Mouse (Mus musculus) urinary bladder, adult 2 months (tissue): ENCODE data around the gene 2610528J11Rik. TPM values are rescaled to one million over a fixed set of nuclear protein-coding genes. Genes with fewer than 3 reads are reported as not detected.
A peak's percentile ranks its signal among the peaks of the same experiment; 100 is the strongest.
"Not testable (repeated sequence)": the region's sequence is repeated elsewhere in the genome, so short reads cannot be mapped to it uniquely, and the experiment has no call there.

Experiments used
- DNase-seq: peaks from one replicate; pipeline ENCODE4 v3.0.0; 2022; ENCODE audit warnings: low spot score
- polyA plus RNA-seq: library from polyadenylated mRNA; depleted of rRNA; stranded (reverse); fragments of >200 nt; gene quantifications from 2 replicates; pipeline ENCODE4 v1.2.3, GENCODE M21; 2012; rRNA removed

2610528J11Rik gene
- polyA plus RNA-seq, 1 experiment = 15.8 TPM

GRCm38 (mm10) chr4:118542510-118543157 lies 15.8 kb downstream of the 2610528J11Rik start:
- DNase-seq = no peak

- DNase-seq = peak; percentile 44
Observed at GRCm38 (mm10) chr4:118543158-118543530, 16.3 kb downstream of the 2610528J11Rik start.

- peak; percentile 65 for DNase-seq
Observed at GRCm38 (mm10) chr4:118543592-118544260, 16.9 kb downstream of the 2610528J11Rik start, which contains the start of gene Tmem125. Gene Tmem125, minus strand, starts transcription at chr4:118544044.

GRCm38 (mm10) chr4:118544441-118545127 lies 17.8 kb downstream of the 2610528J11Rik start:
- DNase-seq = no peak

GRCm38 (mm10) chr4:118547424-118548129 lies 20.8 kb downstream of the 2610528J11Rik start:
- DNase-seq = peak; percentile 99

- DNase-seq = not testable (repeated sequence)
Observed at GRCm38 (mm10) chr4:118548130-118548480, 21.3 kb downstream of the 2610528J11Rik start.

GRCm38 (mm10) chr4:118553039-118553649 lies 26.3 kb downstream of the 2610528J11Rik start:
- no peak for DNase-seq

- no peak for DNase-seq
Observed at GRCm38 (mm10) chr4:118564062-118564925, 37.5 kb downstream of the 2610528J11Rik start.

- DNase-seq = no peak
Observed at GRCm38 (mm10) chr4:118564926-118565279, 38.1 kb downstream of the 2610528J11Rik start.

GRCm38 (mm10) chr4:118566161-118566676 lies 39.4 kb downstream of the 2610528J11Rik start:
- DNase-seq = no peak

- no peak for DNase-seq
Observed at GRCm38 (mm10) chr4:118568709-118569108, 41.9 kb downstream of the 2610528J11Rik start.

- DNase-seq = no peak
Observed at GRCm38 (mm10) chr4:118569320-118569719, 42.5 kb downstream of the 2610528J11Rik start.

GRCm38 (mm10) chr4:118571441-118571840 lies 44.6 kb downstream of the 2610528J11Rik start:
- no peak for DNase-seq

- DNase-seq = peak; percentile 67
Observed at GRCm38 (mm10) chr4:118576097-118576496, 49.3 kb downstream of the 2610528J11Rik start.

GRCm38 (mm10) chr4:118579313-118579712 lies 52.5 kb downstream of the 2610528J11Rik start:
- DNase-seq = no peak

Other genes with a start within 250 kb of the 2610528J11Rik start
- gene Ptprf, start 235.6 kb upstream of the 2610528J11Rik start, polyA plus RNA-seq = 67.7 and 98.4 TPM in 2 replicates
- 13.4 and 20.7 TPM in 2 replicates for gene Szt2, start 117.7 kb upstream of the 2610528J11Rik start, polyA plus RNA-seq
- 61.8 and 80.6 TPM in 2 replicates for gene Med8, start 117.7 kb upstream of the 2610528J11Rik start, polyA plus RNA-seq
- gene Elovl1, start 98.9 kb upstream of the 2610528J11Rik start, polyA plus RNA-seq = 167 and 193 TPM in 2 replicates
- gene Cdc20, start 89.6 kb upstream of the 2610528J11Rik start, polyA plus RNA-seq = 5.5 and 7.2 TPM in 2 replicates
- 0.06 TPM in 2 replicates for gene Mpl, start 69.5 kb upstream of the 2610528J11Rik start, polyA plus RNA-seq
- 21.7 and 25.1 TPM in 2 replicates for gene Tie1, start 36.9 kb upstream of the 2610528J11Rik start, polyA plus RNA-seq
- gene Tmem125, start 17.0 kb downstream of the 2610528J11Rik start, polyA plus RNA-seq = 10.7 and 15.5 TPM in 2 replicates
- gene Cfap57, start 93.8 kb downstream of the 2610528J11Rik start, polyA plus RNA-seq = 0.04 and 0.08 TPM in 2 replicates
- 63.4 and 72.6 TPM in 2 replicates for gene Ebna1bp2, start 93.8 kb downstream of the 2610528J11Rik start, polyA plus RNA-seq
- gene Olfr62, start 132.0 kb downstream of the 2610528J11Rik start, polyA plus RNA-seq = not detected in 2 replicates
- gene Olfr1342, start 165.8 kb downstream of the 2610528J11Rik start, polyA plus RNA-seq = not detected in 2 replicates
- not detected in 2 replicates for gene Olfr1341, start 176.5 kb downstream of the 2610528J11Rik start, polyA plus RNA-seq
- gene Olfr1340, start 193.1 kb downstream of the 2610528J11Rik start, polyA plus RNA-seq = not detected in 2 replicates
- gene Olfr1339, start 205.2 kb downstream of the 2610528J11Rik start, polyA plus RNA-seq = not detected in 2 replicates
- not detected in 2 replicates for gene Olfr1338, start 231.7 kb downstream of the 2610528J11Rik start, polyA plus RNA-seq